Mouse (Mus musculus): ENCODE results near the gene Irak1. TPM values are rescaled to one million over a fixed set of nuclear protein-coding genes. Genes with fewer than 3 reads are reported as not detected.

Irak1 gene
- polyA plus RNA-seq, 1 experiment from 2014 or later = 64.8 TPM

- Histone ChIP-seq H3K27ac (ENCODE audit: low read depth, low read length) (no peak overlapping the region), H3K9me3 (ENCODE audit: control insufficient read depth, low read length) (no peaks in the 10 kb centered on the region), H3K4me2 (replicated peaks; ENCODE audit: low read depth, low read length) (no peak overlapping the region), H3K4me3 (ENCODE audit: low read length) (no peak overlapping the region), H3K36me3 (ENCODE audit: control insufficient read depth, insufficient read depth, low read length) (no peaks in the 10 kb centered on the region), H3K27me3 (ENCODE audit: control insufficient read depth, insufficient read depth, low read length) (no peaks in the 10 kb centered on the region), H3K4me1 (ENCODE audit: control insufficient read depth, insufficient read depth, low read length) (peaks cover 3% of the 10 kb centered on the region; the same call in 1 of the 2 replicates), H3K9ac (ENCODE audit: low read depth, low read length) (no peak overlapping the region)
- ATAC-seq (ENCODE audit: low FRiP score, low TSS enrichment) = no peak
- 77% methylated on average over 1 of the region's 1 CpGs for WGBS
Observed at GRCm38 (mm10) chrX:73969167-73969566, 54.6 kb downstream of the Irak1 start.

GRCm38 (mm10) chrX:73967177-73968075, 56.3 kb downstream of the Irak1 start:
- no peaks in the 10 kb centered on the region for H3K27me3 ChIP-seq (ENCODE audit: control insufficient read depth, insufficient read depth, low read length)
- ATAC-seq (ENCODE audit: low FRiP score, low TSS enrichment) = peak; percentile 88

GRCm38 (mm10) chrX:73966248-73967176, 57.2 kb downstream of the Irak1 start, which contains the start of gene Hcfc1:
Hcfc1 (minus strand) TSS chrX:73966357.
- Histone ChIP-seq H3K27me3 (ENCODE audit: control insufficient read depth, insufficient read depth, low read length) (no peaks in the 10 kb centered on the region), H3K4me2 (replicated peaks; ENCODE audit: low read depth, low read length) (peak within 1 kb of the TSS; percentile 71), H3K9me3 (ENCODE audit: control insufficient read depth, low read length) (no peaks in the 10 kb centered on the region), H3K4me1 (ENCODE audit: control insufficient read depth, insufficient read depth, low read length) (peaks cover 8% of the 10 kb centered on the region; the same call in 1 of the 2 replicates), H3K4me3 (ENCODE audit: low read length) (peak within 1 kb of the TSS; percentile 76), H3K27ac (ENCODE audit: low read depth, low read length) (peak within 1 kb of the TSS; percentile 97), H3K36me3 (ENCODE audit: control insufficient read depth, insufficient read depth, low read length) (peaks cover 4% of the 10 kb centered on the region; the same call in 1 of the 2 replicates), H3K9ac (ENCODE audit: low read depth, low read length) (peak within 1 kb of the TSS; percentile 85)
- ATAC-seq (ENCODE audit: low FRiP score, low TSS enrichment) = peak; percentile 76
- 24% methylated on average over 58 of the region's 58 CpGs for WGBS

More at GRCm38 (mm10) chrX:73967177-73968075, 56.3 kb downstream of the Irak1 start:
- H3K9ac ChIP-seq (ENCODE audit: low read depth, low read length) = peak overlapping the region; percentile 85
- peak overlapping the region; percentile 97 for H3K27ac ChIP-seq (ENCODE audit: low read depth, low read length)
- 18% methylated on average over 57 of the region's 60 CpGs for WGBS
- peaks cover 8% of the 10 kb centered on the region; the same call in 1 of the 2 replicates for H3K4me1 ChIP-seq (ENCODE audit: control insufficient read depth, insufficient read depth, low read length)
- H3K36me3 ChIP-seq (ENCODE audit: control insufficient read depth, insufficient read depth, low read length) = no peaks in the 10 kb centered on the region
- H3K4me2 ChIP-seq (replicated peaks; ENCODE audit: low read depth, low read length) = peak overlapping the region; percentile 24
- no peaks in the 10 kb centered on the region for H3K9me3 ChIP-seq (ENCODE audit: control insufficient read depth, low read length)
- peak overlapping the region; percentile 76 for H3K4me3 ChIP-seq (ENCODE audit: low read length)

GRCm38 (mm10) chrX:73965307-73965706, 58.4 kb downstream of the Irak1 start:
- Histone ChIP-seq H3K27ac (ENCODE audit: low read depth, low read length) (peak overlapping the region; percentile 97), H3K36me3 (ENCODE audit: control insufficient read depth, insufficient read depth, low read length) (peaks cover 13% of the 10 kb centered on the region; the same call in 1 of the 2 replicates), H3K9ac (ENCODE audit: low read depth, low read length) (peak overlapping the region; percentile 85), H3K4me2 (replicated peaks; ENCODE audit: low read depth, low read length) (peak overlapping the region; percentile 71), H3K9me3 (ENCODE audit: control insufficient read depth, low read length) (no peaks in the 10 kb centered on the region), H3K4me1 (ENCODE audit: control insufficient read depth, insufficient read depth, low read length) (peaks cover 8% of the 10 kb centered on the region; the same call in 1 of the 2 replicates), H3K4me3 (ENCODE audit: low read length) (peak overlapping the region; percentile 76), H3K27me3 (ENCODE audit: control insufficient read depth, insufficient read depth, low read length) (no peaks in the 10 kb centered on the region)
- ATAC-seq (ENCODE audit: low FRiP score, low TSS enrichment) = no peak
- WGBS = 25% methylated on average over 20 of the region's 20 CpGs

- H3K4me2 ChIP-seq (replicated peaks; ENCODE audit: low read depth, low read length) = peak overlapping the region; percentile 71
- H3K27ac ChIP-seq (ENCODE audit: low read depth, low read length) = no peak overlapping the region
- peaks cover 18% of the 10 kb centered on the region for H3K36me3 ChIP-seq (ENCODE audit: control insufficient read depth, insufficient read depth, low read length)
- H3K9ac ChIP-seq (ENCODE audit: low read depth, low read length) = peak overlapping the region; percentile 85
- no peaks in the 10 kb centered on the region for H3K9me3 ChIP-seq (ENCODE audit: control insufficient read depth, low read length)
- H3K27me3 ChIP-seq (ENCODE audit: control insufficient read depth, insufficient read depth, low read length) = no peaks in the 10 kb centered on the region
- peaks cover 8% of the 10 kb centered on the region; the same call in 1 of the 2 replicates for H3K4me1 ChIP-seq (ENCODE audit: control insufficient read depth, insufficient read depth, low read length)
- H3K4me3 ChIP-seq (ENCODE audit: low read length) = peak overlapping the region; percentile 76
- WGBS = 35% methylated on average over 3 of the region's 3 CpGs
- no peak for ATAC-seq (ENCODE audit: low FRiP score, low TSS enrichment)
Observed at GRCm38 (mm10) chrX:73964363-73964762, 59.4 kb downstream of the Irak1 start.

MicroRNAs within 50 kb of the gene (microRNA counts, 519-probe panel; counts per million panel counts)
- not detected for microRNA mmu-miR-718

Small RNA genes lying within 50 kb of the gene (microRNA-seq; reads per million reads assigned to microRNA genes)
- gene Mir5132 (2.7 reads per million, percentile 10 among the genes with 10 or more reads in this experiment), gene Mir718 (0.63 reads per million)

Other genes with a start within 250 kb of the Irak1 start
- 2.9 and 4.7 TPM in 2 replicates for gene Srpk3, start 249.5 kb downstream of the Irak1 start, polyA plus RNA-seq (2014; fragmentation: Nextera tagmentation; extraction: Ambion mirVana)
- 221 and 247 TPM in 2 replicates for gene Idh3g, start 237.0 kb downstream of the Irak1 start, polyA plus RNA-seq (2014; fragmentation: Nextera tagmentation; extraction: Ambion mirVana)
- 207 and 210 TPM in 2 replicates for gene Ssr4, start 236.9 kb downstream of the Irak1 start, polyA plus RNA-seq (2014; fragmentation: Nextera tagmentation; extraction: Ambion mirVana)
- 1.1 and 1.9 TPM in 2 replicates for gene Pdzd4, start 198.9 kb downstream of the Irak1 start, polyA plus RNA-seq (2014; fragmentation: Nextera tagmentation; extraction: Ambion mirVana)
- gene Avpr2, start 131.8 kb downstream of the Irak1 start, polyA plus RNA-seq (2014; fragmentation: Nextera tagmentation; extraction: Ambion mirVana) = 2.3 and 4.4 TPM in 2 replicates
- gene L1cam, start 127.8 kb downstream of the Irak1 start, polyA plus RNA-seq (2014; fragmentation: Nextera tagmentation; extraction: Ambion mirVana) = 4.2 and 6.1 TPM in 2 replicates
- gene Arhgap4, start 102.0 kb downstream of the Irak1 start, polyA plus RNA-seq (2014; fragmentation: Nextera tagmentation; extraction: Ambion mirVana) = 1.7 and 4.2 TPM in 2 replicates
- gene Naa10, start 102.0 kb downstream of the Irak1 start, polyA plus RNA-seq (2014; fragmentation: Nextera tagmentation; extraction: Ambion mirVana) = 140 and 168 TPM in 2 replicates
- 36.9 and 38.8 TPM in 2 replicates for gene Renbp, start 93.1 kb downstream of the Irak1 start, polyA plus RNA-seq (2014; fragmentation: Nextera tagmentation; extraction: Ambion mirVana)
- 78.4 and 87.8 TPM in 2 replicates for gene Hcfc1, start 57.6 kb downstream of the Irak1 start, polyA plus RNA-seq (2014; fragmentation: Nextera tagmentation; extraction: Ambion mirVana)
- gene Opn1mw, start 103.5 kb upstream of the Irak1 start, polyA plus RNA-seq (2014; fragmentation: Nextera tagmentation; extraction: Ambion mirVana) = not detected in 2 replicates
- 8.4 and 12.7 TPM in 2 replicates for gene Mecp2, start 111.4 kb upstream of the Irak1 start, polyA plus RNA-seq (2014; fragmentation: Nextera tagmentation; extraction: Ambion mirVana)
- gene Tex28, start 143.9 kb upstream of the Irak1 start, polyA plus RNA-seq (2014; fragmentation: Nextera tagmentation; extraction: Ambion mirVana) = not detected in 2 replicates
- gene Tktl1, start 153.3 kb upstream of the Irak1 start, polyA plus RNA-seq (2014; fragmentation: Nextera tagmentation; extraction: Ambion mirVana) = not detected in 2 replicates
- 199 and 315 TPM in 2 replicates for gene Flna, start 225.9 kb upstream of the Irak1 start, polyA plus RNA-seq (2014; fragmentation: Nextera tagmentation; extraction: Ambion mirVana)
- gene Emd, start 230.8 kb upstream of the Irak1 start, polyA plus RNA-seq (2014; fragmentation: Nextera tagmentation; extraction: Ambion mirVana) = 28.1 and 81.5 TPM in 2 replicates
- 941 and 1,115 TPM in 2 replicates for gene Rpl10, start 246.9 kb upstream of the Irak1 start, polyA plus RNA-seq (2014; fragmentation: Nextera tagmentation; extraction: Ambion mirVana)